Mouse (Mus musculus): ENCODE results near the gene Treml2.
"Not testable (repeated sequence)": the region's sequence is repeated elsewhere in the genome, so short reads cannot be mapped to it uniquely, and the experiment has no call there.

Gene Treml2

GRCm38 (mm10) chr17:48293500-48294194 lies 5.7 kb upstream of the Treml2 start:
- no peak for DNase-seq

GRCm38 (mm10) chr17:48299756-48300155 lies 458 bp downstream of the Treml2 start:
- DNase-seq: no peak

GRCm38 (mm10) chr17:48300199-48300598 lies 901 bp downstream of the Treml2 start:
- DNase-seq: no peak

- no peak for DNase-seq
Measured at GRCm38 (mm10) chr17:48300861-48301260, 1.6 kb downstream of the Treml2 start.

- DNase-seq: no peak
Measured at GRCm38 (mm10) chr17:48301792-48302191, 2.5 kb downstream of the Treml2 start.

GRCm38 (mm10) chr17:48312124-48312523 lies 12.8 kb downstream of the Treml2 start:
- DNase-seq: no peak

GRCm38 (mm10) chr17:48315905-48316579 lies 16.7 kb downstream of the Treml2 start, which contains the start of gene B430306N03Rik:
Gene B430306N03Rik (plus strand): TSS chr17:48316141.
- not testable (repeated sequence) for DNase-seq

GRCm38 (mm10) chr17:48318686-48319085 lies 19.4 kb downstream of the Treml2 start:
- no peak for DNase-seq

- DNase-seq: no peak
Measured at GRCm38 (mm10) chr17:48321279-48321678, 22.0 kb downstream of the Treml2 start.

GRCm38 (mm10) chr17:48323236-48323635 lies 23.9 kb downstream of the Treml2 start:
- no peak for DNase-seq

- no peak for DNase-seq
Measured at GRCm38 (mm10) chr17:48324258-48324657, 25.0 kb downstream of the Treml2 start.

- no peak for DNase-seq
Measured at GRCm38 (mm10) chr17:48325093-48325492, 25.8 kb downstream of the Treml2 start.

- no peak for DNase-seq
Measured at GRCm38 (mm10) chr17:48325638-48326037, 26.3 kb downstream of the Treml2 start.

- no peak for DNase-seq
Measured at GRCm38 (mm10) chr17:48326656-48327055, 27.4 kb downstream of the Treml2 start.

GRCm38 (mm10) chr17:48332524-48332923 lies 33.2 kb downstream of the Treml2 start:
- DNase-seq: no peak

GRCm38 (mm10) chr17:48334186-48334585 lies 34.9 kb downstream of the Treml2 start:
- no peak for DNase-seq

- DNase-seq: peak; percentile 89 to 92
Measured at GRCm38 (mm10) chr17:48336857-48337256, 37.6 kb downstream of the Treml2 start.

- no peak for DNase-seq
Measured at GRCm38 (mm10) chr17:48340267-48340666, 41.0 kb downstream of the Treml2 start.

GRCm38 (mm10) chr17:48341947-48342346 lies 42.6 kb downstream of the Treml2 start:
- no peak for DNase-seq

- DNase-seq: no peak
Measured at GRCm38 (mm10) chr17:48343065-48343464, 43.8 kb downstream of the Treml2 start.

GRCm38 (mm10) chr17:48345824-48346223 lies 46.5 kb downstream of the Treml2 start:
- no peak for DNase-seq

GRCm38 (mm10) chr17:48346231-48346630 lies 46.9 kb downstream of the Treml2 start, which contains the start of gene Trem2:
Gene Trem2 (plus strand): TSS chr17:48346401.
- DNase-seq: no peak

GRCm38 (mm10) chr17:48346834-48347233 lies 47.5 kb downstream of the Treml2 start:
- DNase-seq: no peak

- DNase-seq: no peak
Measured at GRCm38 (mm10) chr17:48347287-48347686, 48.0 kb downstream of the Treml2 start.
